Mouse (Mus musculus) stomach, embryonic 16.5 days (tissue): Measurements from ENCODE around the gene Gm5737. TPM values are rescaled to one million over a fixed set of nuclear protein-coding genes. Genes with fewer than 3 reads are reported as not detected.

ENCODE experiments used
- ATAC-seq: fragments of 200-750 bp; cut with Nextera tagmentation; 2 replicates; pipeline ENCODE4 v1.8.0; 2017; ENCODE audit warnings: moderate number of reproducible peaks, moderate TSS enrichment; ENCODE audit not compliant: insufficient read depth, low FRiP score
- H3K27ac ChIP-seq: fragments of 300-500 bp; sonication (generic); 2 replicates; pipeline ENCODE4 v1.5.1; 2014; ENCODE audit warnings: low read length
- H3K27me3 ChIP-seq: fragments of 300-500 bp; sonication (generic); 2 replicates; pipeline ENCODE4 v1.6.1; 2014; ENCODE audit warnings: low read length, control low read depth, mixed read lengths; ENCODE audit not compliant: control insufficient read depth, insufficient read depth
- H3K36me3 ChIP-seq: fragments of 300-500 bp; sonication (generic); 2 replicates; pipeline ENCODE4 v1.6.1; 2014; ENCODE audit warnings: low read length; ENCODE audit not compliant: control insufficient read depth, insufficient read depth
- H3K4me1 ChIP-seq: fragments of 300-500 bp; sonication (generic); 2 replicates; pipeline ENCODE4 v1.6.1; 2014; ENCODE audit warnings: low read length, control low read depth, mixed read lengths; ENCODE audit not compliant: control insufficient read depth, insufficient read depth
- H3K4me2 ChIP-seq: fragments of 300-500 bp; sonication (generic); 2 replicates; pipeline ENCODE4 v1.6.1; 2014; ENCODE audit warnings: low read depth, low read length, mixed read lengths
- H3K4me3 ChIP-seq: fragments of 300-500 bp; sonication (generic); replicated peaks from 2 replicates; pipeline ENCODE4 v1.5.1; 2014; ENCODE audit warnings: mild to moderate bottlenecking, low read length
- H3K9ac ChIP-seq: fragments of 300-500 bp; sonication (generic); 2 replicates; pipeline ENCODE4 v1.6.1; 2014; ENCODE audit warnings: low read length
- H3K9me3 ChIP-seq: fragments of 300-500 bp; sonication (generic); replicated peaks from 2 replicates; pipeline ENCODE4 v1.6.1; 2016; ENCODE audit warnings: low read length, control low read depth; ENCODE audit not compliant: control insufficient read depth
- WGBS: fragments of 180-500 bp; shearing (Covaris S2); extraction: QIAGEN DNeasy Blood & Tissue Kit; methylation state at CpG from one replicate; pipeline ENCODE4 v1.1.7; 2014; 5-methylcytosine and 5-hydroxymethylcytosine counted together
- polyA plus RNA-seq: library from polyadenylated mRNA; unstranded; fragments of >200 nt; fragmentation: Nextera tagmentation; extraction: Ambion mirVana; gene quantifications from 2 replicates; pipeline ENCODE4 v1.2.1, GENCODE M21; 2015

Gene Gm5737
- polyA plus RNA-seq, 1 experiment from 2014 or later = not detected

- Histone ChIP-seq H3K9ac (no peak overlapping the region), H3K27ac (no peak overlapping the region), H3K4me1 (peaks cover 6% of the 10 kb centered on the region; the same call in 1 of the 2 replicates), H3K9me3 (no peaks in the 10 kb centered on the region), H3K27me3 (no peaks in the 10 kb centered on the region), H3K36me3 (peaks cover 18% of the 10 kb centered on the region), H3K4me3 (no peak overlapping the region), H3K4me2 (no peak overlapping the region)
- ATAC-seq = no peak
- WGBS = 94% methylated on average over 3 of the region's 3 CpGs
These were observed 67.8 kb downstream of the Gm5737 start for GRCm38 (mm10) chr7:120879972-120880371.

DNA sequence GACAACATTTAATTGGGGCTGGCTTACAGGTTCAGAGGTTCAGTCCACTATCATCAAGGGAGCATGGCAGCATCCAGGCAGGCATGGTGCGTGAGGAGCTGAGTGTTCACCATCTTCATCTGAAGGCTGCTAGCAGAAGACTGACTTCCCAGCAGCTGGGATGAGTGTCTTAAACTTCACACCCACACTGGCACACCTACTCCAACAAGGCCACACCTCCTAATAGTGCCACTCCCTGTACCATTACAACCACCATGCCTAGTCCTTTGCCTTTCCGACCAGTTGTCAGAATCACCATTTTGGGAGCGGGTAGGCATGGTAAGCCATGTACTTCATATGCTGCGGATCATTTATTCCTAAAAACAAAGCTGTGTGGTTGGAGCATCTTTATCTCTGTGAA, 68.6 kb downstream of the Gm5737 start:
- no peak for ATAC-seq
- Histone ChIP-seq H3K9ac (no peak overlapping the region), H3K9me3 (no peaks in the 10 kb centered on the region), H3K27ac (no peak overlapping the region), H3K4me2 (no peak overlapping the region), H3K36me3 (peaks cover 21% of the 10 kb centered on the region), H3K4me3 (no peak overlapping the region), H3K4me1 (0 out of 2 replicates have a peak, but pooled peaks cover 4% of the 10 kb centered on the region), H3K27me3 (no peaks in the 10 kb centered on the region)
- 94% methylated on average over 4 of the region's 4 CpGs for WGBS

Other genes starting within 250 kb of the Gm5737 start
- 204 and 235 TPM in 2 replicates for gene Uqcrc2, start 177.2 kb upstream of the Gm5737 start, polyA plus RNA-seq
- gene Pdzd9, start 142.0 kb upstream of the Gm5737 start, polyA plus RNA-seq = 0.17 and 0.35 TPM in 2 replicates
- gene Mosmo, start 134.7 kb upstream of the Gm5737 start, polyA plus RNA-seq = 6.2 and 7.7 TPM in 2 replicates
- 0.32 and 0.43 TPM in 2 replicates for gene Vwa3a, start 73.0 kb upstream of the Gm5737 start, polyA plus RNA-seq
- 76.0 and 80.6 TPM in 2 replicates for gene Eef2k, start 30.5 kb downstream of the Gm5737 start, polyA plus RNA-seq
- 33.8 and 34.0 TPM in 2 replicates for gene Polr3e, start 105.4 kb downstream of the Gm5737 start, polyA plus RNA-seq
- 9.1 and 11.1 TPM in 2 replicates for gene Cdr2, start 169.9 kb downstream of the Gm5737 start, polyA plus RNA-seq
- gene Mfsd13b, start 170.1 kb downstream of the Gm5737 start, polyA plus RNA-seq = 0.34 and 0.45 TPM in 2 replicates
- gene Mettl9, start 222.1 kb downstream of the Gm5737 start, polyA plus RNA-seq = 94.5 and 111 TPM in 2 replicates